Mouse (Mus musculus) olfactory bulb, adult 2 months (tissue): ENCODE data around the gene Rere.

Source experiments
- CTCF ChIP-seq: fragments of 200-500 bp; IDR thresholded peaks from 2 replicates; pipeline ENCODE4 v1.5.1; 2012; ENCODE audit warnings: low read depth, mild to moderate bottlenecking, low read length, moderate library complexity; ENCODE audit not compliant: insufficient read depth
- POLR2A ChIP-seq: fragments of 200-500 bp; IDR thresholded peaks from 2 replicates; pipeline ENCODE4 v1.6.1; 2012; ENCODE audit warnings: mild to moderate bottlenecking, low read depth, low read length, moderate library complexity; ENCODE audit not compliant: insufficient read depth

DNA sequence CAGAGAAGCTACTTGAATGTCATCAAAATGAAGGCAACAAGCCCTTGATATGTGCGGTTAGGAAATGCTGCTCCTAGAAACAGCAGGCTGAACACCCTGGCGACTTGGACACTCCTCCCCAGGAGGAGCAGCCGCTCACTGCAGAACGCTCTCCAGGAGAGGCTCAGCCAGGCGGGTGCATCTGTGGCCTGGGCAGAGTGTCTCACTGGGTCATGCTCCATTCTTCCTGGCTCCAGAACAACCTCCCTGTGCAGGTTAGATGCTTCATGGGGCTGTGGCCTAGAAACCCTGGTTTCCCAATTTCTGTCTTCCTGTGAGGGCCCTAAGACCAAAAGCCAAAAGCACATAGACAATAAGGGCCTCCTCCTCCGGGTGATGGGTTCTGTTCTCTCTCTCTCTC, 355.2 kb downstream of the Rere start:
- TF ChIP-seq CTCF, result no peak
- TF ChIP-seq POLR2A, result no peak
